Mouse (Mus musculus): ENCODE measurements at regions not wholly inside any gene's neighbourhood (a gene's known extent, or its start where the extent isn't known, plus 50 kb on each side); places are given as distances from the start of the nearest gene placed in this dataset.
"Not testable (repeated sequence)": the region's sequence is repeated elsewhere in the genome, so short reads cannot be mapped to it uniquely, and the experiment has no call there.

DNA sequence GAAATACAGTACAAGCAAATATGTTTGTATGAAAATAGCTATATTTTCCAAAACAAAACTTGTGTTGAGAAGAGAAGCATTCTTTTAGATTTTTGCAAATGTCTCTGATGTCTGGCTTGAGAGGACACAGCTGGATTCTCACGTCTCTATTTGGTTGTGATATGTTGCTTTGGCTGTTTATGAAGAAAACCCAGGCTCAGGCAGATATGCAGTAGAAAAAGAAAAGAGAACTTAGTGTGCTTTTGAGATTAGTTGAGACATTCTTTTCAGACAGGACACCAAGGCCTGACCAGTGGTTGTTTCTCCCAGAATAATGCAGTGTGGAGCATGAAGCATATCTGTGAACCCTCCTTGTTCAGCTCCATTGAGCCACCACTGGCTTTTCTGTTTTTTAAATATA, 178.8 kb upstream of the Mamld1 start:
- DNase-seq (ENCODE audit: low spot score in 2 of 2): no peak

DNA sequence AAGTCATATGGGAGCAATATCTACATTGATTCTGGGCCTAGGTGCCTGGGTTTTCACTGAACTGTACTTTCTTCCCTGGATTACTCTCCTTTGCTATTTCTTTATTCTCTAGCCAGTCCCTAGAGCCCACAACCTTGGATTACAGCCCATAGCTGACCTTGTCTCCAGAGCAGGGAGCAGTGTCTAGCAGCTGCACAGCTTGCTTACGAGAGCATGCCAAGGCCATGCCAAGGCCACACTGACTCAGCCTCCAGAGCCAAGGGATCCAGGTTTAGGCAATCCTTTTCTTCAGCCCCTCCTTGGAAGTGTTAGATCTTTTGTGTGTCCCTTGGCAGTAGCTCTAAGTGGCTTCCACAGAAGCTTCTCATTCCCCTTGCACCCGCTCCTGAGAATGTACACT, 168.7 kb upstream of the Mamld1 start:
- DNase-seq (ENCODE audit: low spot score in 2 of 2): no peak

DNA sequence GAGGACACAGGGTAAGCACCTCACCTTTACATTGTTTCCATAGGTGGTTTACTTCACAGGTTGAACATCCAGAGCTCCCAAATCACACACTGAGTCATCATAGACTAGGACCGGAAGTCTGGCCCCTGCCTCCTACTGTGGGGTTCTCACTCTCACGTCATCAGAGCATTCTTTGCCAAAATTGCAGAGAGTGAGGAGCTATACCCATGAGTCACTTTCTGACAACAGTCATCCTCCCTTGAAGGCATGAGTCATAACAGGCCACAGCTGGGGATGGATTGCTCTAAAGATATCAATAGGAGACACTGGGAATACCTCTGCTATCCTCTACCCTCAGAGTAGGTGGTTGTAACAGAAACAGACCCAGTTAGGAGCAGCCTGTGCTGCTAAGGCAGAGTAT, 166.6 kb upstream of the Mamld1 start:
- DNase-seq (ENCODE audit: low spot score in 2 of 2): no peak

DNA sequence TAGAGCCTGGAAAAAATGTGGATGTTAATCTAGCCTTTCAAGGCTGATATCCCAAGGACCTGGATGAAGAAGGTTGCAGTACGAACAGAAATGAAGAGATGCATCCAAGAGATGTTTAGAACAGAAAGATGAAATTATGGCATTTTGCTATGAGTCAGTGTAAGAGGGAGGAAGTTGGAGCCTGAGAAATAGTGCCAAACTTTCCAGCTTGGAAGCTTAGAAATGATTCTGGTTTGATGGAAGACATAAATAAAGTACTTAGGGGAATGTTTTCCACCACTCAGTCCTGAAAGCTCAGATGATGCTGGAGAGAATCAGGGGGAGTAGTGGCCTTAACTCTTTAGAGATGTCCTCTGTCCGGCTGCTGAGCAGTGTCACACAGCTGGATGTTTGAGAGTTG, 155.5 kb upstream of the Mamld1 start:
- DNase-seq (ENCODE audit: low spot score in 2 of 2): no peak

DNA sequence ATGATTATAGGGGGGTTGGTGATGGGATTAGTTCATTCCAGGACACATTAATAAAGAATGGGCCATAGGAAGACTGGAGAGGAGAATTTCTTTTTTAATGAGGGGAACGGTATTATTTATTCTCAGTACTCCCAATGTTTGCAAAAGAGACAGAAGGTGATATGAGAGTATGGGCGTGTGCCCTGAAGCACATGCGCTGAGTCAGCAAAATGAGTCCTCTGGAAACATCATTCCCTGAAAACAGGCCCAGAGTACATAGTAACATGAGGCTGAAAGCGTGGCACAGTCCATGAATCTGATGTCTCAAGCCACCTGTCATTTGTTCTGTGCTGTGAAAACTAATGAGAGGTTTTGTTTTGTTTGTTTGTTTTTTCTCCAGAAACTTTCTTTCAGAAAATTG, 154.5 kb upstream of the Mamld1 start:
- DNase-seq (ENCODE audit: low spot score in 2 of 2): peak in 1 of 2 experiments; percentile 9

DNA sequence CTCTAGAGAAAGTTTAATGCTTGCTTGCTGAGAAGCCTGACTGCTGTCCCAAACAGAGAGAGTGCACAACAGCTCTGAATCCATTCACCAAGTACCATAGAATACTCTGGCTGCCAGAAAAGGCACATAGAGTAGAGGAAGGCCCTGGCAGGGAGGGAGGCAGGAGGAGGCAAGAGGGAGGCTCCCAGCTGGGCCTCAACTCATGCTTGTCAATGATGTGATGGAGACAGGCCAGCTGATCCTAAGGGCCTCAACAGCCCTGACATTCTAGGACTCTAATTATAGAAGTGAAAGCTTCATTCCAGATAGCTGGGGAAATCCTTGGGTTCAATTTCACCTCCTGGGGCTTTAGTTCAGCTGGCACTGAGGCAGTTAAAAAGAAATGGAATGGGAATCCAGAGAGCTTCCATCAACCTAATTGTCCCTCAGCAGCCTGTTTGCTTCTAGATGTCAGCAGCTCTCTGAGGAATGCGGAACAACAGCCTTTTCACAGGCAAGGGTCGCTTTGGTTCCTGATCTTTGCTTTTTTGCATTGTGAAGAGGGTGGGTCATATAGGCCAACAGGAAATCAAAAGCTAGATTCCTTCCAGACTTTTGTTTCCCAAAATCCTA, 152.8 kb upstream of the Mamld1 start:
- DNase-seq (ENCODE audit: low spot score in 2 of 2): no peak

DNA sequence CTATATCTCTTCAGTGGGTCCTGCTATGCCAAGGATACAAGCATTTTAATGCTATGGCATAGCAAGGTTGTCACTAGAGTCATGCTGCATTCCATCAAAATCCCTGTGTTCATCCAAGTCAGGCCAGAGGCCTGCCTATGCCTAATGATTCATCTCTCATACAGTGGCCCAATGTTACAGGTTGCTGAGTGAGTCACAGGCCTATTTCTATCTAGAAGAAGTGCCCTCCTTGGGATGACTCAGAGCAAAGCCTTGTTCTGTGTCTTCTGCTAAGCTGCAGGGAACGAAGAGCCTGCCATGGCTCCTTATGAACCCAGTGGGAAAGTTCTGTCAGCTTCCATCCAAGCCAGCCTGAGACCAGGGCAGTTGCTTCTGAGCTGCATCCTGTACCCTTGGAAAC, 151.2 kb upstream of the Mamld1 start:
- not testable (repeated sequence) for DNase-seq (ENCODE audit: low spot score in 2 of 2)

DNA sequence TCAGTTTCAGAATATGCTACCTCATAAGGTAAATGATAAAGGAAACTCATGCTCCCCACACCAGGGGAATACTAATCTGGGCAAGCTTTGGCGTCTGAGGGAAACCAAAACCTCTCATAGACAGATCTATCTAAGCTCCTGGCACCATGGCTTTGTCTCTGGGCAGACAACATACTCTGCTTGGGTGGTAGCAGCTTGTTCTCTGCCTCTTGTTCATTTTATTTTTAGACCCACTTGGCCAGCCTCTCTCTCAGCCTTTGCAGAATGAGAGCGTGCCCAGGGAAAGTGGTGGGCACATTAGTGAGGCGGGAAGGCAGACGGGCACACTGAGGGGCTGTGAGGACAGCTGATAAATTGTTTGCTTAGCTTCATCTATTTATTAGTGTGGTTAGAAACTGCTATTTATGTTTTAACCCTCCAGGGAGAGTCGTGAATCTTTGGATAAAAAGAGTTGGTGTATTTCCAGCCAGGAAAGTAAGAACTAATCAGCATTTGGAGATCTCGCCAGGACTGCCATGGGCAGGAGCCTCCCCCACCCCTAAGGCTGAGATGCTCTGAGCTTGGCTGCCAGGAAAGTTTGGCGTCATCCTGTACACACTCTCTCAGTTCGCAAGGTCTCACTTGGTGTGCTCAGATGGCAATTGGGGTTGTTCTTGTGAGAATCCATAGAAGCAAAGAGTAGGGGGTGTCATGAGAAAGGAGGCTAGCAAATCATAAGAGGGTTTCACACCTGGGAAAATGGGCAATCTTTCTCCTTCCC, 150.2 kb upstream of the Mamld1 start:
- DNase-seq (ENCODE audit: low spot score in 2 of 2): peak; percentile 32 to 72

DNA sequence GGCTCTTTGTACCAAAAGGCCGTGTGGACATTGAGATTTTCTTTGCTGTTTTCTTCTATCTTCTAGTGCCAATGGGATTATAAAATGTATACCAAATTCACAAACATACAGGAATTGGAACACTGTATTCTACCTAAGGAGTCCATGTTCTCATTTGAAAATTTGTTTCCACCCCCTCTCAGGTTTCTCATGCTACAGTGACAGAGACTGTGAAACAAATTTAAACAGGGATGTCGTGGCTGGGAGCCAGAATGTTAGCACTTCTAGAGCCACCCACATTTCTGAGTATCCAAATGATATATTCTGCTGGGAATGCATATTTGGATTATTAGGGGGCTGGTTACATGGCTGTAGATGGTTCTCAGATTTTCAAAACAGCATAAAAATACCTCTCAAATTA, 124.4 kb upstream of the Mamld1 start:
- DNase-seq (ENCODE audit: low spot score in 2 of 2): no peak

DNA sequence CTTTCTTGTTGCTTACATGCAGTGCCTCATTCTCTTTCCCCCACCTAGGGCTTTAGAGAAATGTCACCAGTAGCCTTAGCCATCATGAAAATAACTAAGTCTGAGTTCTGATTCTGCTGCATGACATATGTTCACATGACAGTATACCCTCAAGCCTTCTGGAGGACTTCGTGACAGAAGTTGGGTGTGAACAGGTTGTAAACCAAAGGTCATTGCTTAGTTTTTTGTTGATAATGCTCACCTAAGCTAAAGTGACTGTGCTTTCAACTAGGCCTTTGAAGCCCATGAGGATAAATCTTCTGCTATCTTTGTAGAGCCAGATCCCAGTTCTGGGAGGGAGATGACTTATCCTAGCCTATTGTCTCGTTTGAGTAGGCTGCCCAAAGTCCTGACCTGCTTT, 118.1 kb upstream of the Mamld1 start:
- no peak for DNase-seq (ENCODE audit: low spot score in 2 of 2)

DNA sequence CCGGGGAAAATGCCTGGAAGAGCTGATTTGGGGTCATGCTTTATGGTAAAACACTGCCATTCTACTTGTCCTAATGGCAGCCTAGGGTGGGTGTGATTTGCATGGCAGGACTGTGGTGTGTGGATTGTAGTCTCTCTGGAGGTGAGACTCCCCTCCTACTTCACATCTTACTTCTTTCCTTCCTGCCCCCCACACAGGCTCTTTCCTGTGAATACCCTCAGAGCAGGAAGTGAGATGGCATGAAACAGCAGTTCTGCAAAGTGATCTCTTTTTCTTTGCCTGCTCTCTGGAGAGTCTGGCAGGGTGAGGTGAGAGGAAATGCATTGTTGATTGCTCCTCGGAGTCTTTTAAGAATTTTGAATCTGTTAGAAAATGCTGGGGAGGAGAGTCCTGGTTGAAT, 104.7 kb upstream of the Mamld1 start:
- no peak for DNase-seq (ENCODE audit: low spot score in 2 of 2)

DNA sequence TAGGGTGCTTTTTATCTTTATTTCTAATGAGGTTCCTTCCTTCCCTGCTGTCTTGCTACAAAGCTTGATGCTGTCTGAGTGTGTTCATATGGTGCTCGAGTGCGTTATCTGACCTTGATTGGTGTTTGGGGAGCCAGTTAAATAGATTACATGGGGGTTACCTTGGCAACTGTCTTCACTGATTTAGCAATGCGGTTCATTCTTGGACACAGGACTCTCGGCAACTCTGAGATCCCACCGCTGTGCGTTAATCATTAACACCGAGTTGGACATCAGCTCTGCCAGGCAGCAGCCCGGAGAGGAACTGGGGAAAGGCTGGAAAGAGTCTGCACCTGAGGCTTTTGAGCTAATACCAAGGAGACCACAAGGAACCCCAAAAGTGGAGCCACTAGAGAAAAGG, 104.0 kb upstream of the Mamld1 start:
- DNase-seq (ENCODE audit: low spot score in 2 of 2): no peak

DNA sequence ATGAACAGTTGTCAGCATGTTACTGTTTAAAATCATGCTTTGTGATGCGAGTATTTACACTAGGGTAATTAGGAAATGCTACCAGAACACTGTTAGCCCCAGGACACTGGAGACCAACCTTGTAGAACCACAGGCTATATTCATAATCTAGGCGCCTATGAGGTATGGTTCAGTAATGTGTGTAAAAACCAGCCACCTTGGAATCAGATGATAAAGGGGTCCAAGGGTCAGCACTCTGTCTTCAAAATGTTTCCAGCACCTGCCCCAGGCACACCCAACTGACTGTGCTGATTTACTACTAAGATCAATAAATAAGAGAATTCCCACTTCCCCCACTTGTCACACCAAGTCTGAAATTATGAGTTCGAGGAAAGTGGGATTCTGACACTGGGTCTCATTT, 100.8 kb upstream of the Mamld1 start:
- no peak for DNase-seq (ENCODE audit: low spot score in 2 of 2)

DNA sequence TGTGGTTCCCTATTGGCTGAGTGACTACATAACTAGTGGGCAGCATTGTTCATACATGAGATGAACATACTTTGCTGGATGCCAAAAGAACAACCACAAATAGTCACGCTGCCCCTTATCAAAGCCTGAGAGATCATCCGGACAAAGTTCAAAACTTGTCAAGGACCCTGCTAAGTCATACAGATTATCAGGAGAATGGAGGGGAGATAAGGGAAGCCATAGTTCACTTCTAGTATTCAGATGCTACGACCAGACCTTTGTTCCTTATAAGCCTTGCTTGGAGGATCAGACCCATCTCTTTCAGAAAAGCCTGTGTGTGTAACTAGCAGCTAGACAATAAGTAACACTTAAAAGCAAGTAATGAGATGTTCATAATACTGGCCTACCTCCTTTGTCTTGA, 97.0 kb upstream of the Mamld1 start:
- DNase-seq (ENCODE audit: low spot score in 2 of 2): no peak
